Mouse (Mus musculus) right cerebral cortex, adult 2 months (tissue): ENCODE data around the gene Tab1.
A peak's percentile ranks its signal among the peaks of the same experiment; 100 is the strongest.

Experiments
- DNase-seq, 2 experiments: peaks; one replicate each; pipeline ENCODE4 v3.0.0; 2021 to 2022; ENCODE audit warnings: low spot score in 2 of 2

The Tab1 gene

DNA sequence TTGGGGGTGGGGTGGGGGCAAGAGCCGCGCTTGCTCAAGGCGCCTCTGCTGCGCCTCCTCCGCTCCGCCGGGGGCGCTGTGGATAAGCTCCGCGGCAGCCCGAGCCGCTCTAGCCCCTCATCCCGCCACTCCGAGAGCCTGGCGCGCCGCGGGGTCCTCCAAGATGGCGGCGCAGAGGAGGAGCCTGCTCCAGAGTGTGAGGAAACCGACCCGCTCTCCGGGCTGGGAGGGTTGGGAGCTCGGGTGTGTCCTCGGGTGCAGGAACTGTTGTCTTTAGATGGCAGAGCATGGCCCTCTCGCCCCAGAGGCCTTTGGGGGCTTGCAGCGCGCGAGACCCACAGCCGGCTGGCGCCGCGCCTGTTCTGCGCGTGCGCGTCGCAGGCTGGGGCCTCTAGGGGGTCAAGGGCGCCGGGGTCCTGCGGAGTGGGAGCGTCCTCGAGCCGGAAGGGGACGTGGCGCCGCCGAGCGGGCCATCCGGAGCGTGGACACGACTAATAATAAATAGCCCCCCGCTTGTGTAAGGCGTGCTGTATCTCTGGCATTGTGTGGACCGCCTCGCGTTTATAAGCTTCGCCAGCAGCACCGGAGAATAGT is at the start of gene Tab1:
Tab1 (plus strand) TSS at position 135 of the 594 bp plus-strand sequence.
- DNase-seq: peak; percentile 89 to 92

DNA sequence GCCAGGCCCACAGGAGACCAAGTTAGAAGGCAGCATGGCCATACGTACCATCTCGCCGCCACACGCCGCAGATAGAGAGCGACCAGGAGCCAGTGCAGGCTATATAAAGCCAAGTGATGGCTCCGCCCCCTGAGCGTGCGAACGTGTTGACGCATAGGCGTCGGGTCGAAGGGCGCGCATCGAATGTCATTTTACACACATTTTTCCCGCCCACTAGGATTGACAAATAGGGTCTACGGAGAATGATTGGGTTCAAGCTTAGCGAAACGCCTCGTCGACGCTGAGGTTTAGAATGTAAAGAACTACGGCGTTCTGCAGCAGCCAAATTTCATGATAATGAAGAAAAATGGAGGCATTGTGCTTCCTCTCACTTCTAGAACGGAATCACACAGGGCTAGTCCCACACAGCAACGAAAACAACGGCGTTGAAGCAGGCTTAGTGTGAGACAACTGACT is 49.6 kb upstream of the Tab1 start:
- peak; percentile 97 to 99 for DNase-seq

DNA sequence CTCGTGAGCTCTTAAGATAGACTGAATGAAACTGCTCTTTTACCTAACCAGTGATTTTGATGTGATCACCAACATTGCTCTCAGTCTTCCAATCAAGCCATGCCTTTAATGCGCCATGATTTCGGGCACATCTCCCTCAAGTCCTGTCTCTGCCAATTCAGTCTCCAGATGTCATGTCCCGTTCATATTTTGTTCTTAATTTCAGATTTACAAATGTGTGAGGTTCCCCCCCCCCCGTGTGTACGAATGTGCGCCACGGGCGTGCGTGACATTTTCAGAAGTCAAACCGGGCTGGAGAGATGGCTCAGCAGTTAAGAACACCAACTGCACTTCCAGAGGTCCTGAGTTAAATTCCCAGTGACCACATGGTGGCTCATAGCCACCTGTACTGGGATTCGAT is 49.2 kb upstream of the Tab1 start:
- no peak for DNase-seq

DNA sequence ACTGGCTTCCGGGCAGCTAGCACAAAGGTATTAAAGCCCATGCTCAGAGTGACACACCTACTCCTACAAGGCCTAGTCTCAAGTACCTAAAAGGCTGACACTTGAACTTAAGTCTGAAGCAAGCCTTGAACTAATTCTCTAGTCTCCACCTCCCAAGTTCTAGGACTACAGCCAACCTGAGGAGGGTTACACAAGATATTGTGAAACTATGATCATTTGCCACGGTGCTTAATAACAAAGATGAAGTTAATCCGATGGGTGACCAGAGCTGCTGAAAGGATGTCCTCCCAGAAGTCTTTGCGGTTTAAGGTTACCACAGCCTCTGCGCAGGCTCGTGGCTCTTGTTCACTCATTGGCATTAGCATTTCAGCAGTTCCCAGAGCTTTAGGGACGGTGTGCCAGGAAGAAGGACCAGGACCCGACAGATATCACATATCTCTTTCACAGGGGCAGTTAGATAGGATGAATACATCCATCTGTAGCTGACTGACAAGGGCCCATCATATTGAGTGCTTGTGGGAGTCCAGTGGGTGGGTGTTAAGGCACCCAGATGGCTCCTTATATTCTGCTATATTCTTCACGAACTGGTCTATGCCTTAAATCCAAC is 45.4 kb upstream of the Tab1 start:
- DNase-seq: no peak

DNA sequence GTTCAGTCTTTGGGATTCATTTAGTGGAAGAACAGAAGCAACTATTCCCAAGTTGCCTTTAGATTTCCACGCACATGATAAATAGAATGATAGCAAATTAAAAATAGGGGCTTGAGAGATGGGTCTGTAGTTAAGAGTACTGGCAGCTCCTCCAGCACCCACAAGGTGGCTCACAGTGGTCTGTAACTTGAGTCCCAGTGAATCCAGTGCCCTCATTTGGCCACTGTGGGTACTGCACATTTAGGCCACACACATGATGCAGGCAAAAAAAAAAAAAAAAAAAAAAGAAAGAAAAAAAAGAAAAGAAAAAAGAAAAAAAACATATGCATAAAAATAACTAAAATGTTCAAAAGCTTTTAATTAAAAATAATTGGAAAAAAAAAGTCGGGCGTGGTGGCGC is 44.3 kb upstream of the Tab1 start:
- peak; percentile 97 to 98 for DNase-seq

DNA sequence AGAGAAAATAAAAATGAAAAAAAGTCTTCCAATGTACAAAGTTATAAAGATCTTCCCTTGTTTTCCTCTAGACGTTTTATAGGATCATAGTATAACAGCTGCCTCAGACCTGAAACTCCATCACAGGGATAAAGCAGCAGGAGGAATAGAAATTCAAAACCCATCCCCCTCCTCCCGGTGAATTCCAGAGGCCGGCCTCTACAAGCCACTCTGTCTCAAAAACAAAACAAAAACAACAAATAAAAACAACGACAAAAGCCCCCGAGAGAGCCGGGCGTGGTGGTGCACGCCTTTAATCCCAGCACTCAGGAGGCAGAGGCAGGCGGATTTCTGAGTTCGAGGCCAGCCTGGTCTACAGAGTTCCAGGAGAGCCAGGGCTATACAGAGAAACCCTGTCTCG is 42.8 kb upstream of the Tab1 start:
- no peak for DNase-seq

DNA sequence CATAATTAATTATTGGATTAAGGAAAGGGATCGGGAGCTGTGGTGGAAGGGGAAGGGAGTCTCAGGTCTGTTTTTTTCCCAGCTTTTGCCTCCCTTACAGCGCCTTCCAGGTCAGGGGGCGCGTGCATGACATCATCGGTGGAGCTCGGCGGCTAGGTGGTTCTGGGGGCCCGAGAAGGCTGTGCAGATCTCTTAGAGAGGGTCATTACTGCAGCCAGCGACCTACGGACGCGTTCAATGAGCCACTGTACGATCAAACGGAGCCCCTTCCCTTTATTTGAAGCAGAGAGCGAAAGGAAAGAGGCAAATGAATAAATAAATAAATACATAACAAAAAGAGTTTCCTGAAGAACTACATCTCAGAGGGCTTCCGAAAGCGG is 42.2 kb upstream of the Tab1 start:
- peak in 1 of 2 experiments; percentile 38 for DNase-seq

DNA sequence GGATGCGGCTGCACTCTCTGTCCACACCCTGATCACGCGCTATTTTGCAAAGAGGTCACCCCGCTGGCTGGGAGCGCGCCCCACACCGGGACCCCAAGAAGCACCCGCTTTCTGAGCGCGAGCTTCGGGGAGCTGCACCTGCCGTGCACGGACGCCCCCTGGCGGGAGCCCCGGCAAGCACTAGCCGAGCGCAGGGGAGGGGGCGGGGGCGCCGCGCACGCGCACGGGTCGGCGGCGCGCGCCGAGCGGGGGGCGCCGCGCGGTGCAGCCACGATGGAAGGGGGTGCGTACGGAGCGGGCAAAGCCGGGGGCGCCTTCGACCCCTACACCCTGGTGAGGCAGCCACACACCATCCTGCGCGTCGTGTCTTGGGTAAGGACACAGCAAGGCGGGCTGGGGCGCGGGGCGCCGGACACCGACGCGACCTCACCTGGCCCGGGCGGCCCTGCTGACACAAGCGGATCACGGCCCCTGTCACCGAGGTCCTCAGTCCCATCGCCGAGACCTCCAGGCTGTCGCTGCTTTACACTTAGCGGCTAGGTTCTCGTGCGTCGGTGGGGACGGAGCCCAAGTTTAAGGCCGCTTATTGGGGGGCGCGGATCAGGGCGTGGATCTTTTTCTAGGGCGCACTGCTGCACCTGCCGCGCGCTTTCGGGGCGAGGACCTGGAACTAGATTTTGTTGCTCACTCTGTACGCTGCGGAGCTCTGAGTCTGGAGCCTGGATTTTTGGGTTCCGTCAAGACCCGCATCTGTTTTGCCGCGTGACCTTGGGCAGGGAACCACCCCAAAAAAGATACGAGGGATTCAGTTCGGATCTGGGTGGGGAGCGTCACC is 41.6 kb upstream of the Tab1 start, which contains the start of the genes Syngr1 and Rpl3:
Syngr1 (plus strand) TSS at position 214 of the 835 bp plus-strand sequence.
Rpl3 (minus strand) TSS at position 748 of the 835 bp plus-strand sequence.
- DNase-seq: peak; percentile 84 to 86

DNA sequence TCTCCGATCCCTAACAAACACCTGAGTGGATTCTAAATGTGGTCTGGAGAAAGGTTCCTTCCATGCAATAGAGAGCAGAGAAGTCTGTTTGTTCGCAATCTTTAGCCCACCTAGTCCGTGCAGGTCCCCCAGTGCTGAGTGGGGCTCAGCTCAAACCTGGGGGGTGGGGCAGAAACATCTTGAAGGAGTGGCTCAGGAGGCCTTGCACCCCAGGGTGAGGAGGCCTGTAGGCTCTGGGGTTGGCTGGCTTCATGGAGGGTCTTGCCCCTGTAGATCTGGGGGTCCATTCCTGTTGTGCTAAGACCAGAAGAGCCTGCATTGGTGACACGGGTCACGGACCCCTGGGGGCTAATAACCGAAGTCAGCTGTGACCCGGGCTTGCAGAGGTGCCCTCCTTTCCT is 40.9 kb upstream of the Tab1 start:
- no peak for DNase-seq

DNA sequence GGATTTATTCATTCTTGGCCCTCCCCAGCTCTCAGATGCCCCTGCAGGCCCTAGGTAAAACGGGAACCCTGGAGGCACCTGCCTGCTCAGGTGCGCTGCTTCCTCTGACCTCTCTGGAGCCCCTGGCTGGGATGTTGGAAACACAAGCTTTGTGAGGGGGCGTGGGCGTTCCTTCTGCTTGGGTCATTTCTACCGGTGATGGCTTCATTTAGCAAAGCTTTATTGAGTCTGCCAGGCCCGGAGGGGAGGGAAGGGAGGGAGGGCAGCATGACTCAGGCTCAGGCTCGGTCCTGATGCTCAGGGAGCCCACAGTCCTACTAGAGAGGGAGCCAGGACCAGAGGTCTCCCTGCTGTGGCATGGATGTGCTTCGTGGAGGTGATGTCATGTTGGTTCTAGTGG is 40.3 kb upstream of the Tab1 start:
- DNase-seq: peak; percentile 56 to 68

DNA sequence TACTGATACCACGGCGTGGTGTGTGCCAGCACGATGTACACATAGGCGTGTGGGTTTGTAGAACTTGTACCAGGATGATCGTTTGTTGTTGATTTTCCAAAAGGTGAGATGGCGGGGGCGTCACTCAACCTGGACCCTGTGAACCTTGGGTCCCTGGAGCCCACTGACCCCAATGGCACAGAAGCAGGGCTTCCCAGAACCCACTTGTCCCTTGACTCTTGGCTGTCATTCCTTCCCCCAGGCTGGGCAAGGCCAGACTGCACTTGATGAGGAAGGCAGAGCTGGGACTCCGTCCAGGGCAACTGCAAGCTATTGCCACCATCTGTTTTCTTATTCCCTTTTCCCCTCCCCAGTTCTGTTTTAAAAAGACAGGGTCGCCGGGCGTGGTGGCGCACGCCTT is 38.7 kb upstream of the Tab1 start:
- no peak for DNase-seq

DNA sequence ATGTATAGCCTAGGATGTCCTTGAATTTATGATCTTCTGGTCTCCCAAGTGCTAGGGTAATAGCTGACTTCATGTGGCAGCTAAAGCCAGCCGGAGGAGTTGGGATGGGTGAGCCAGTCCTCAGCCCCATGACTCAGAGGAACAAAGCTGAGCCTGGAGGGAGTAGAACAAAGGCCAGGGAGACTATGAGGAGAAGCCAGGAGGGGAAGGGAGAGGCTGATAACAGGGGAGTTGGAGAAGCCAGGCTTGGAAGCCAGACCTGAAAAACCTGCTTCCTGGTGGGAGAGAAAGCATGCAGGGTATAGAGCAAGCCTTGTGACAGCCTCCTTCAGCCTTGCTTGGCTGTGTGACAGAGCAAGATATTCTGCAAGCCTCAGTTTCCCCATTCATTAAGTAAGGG is 37.3 kb upstream of the Tab1 start:
- no peak for DNase-seq

DNA sequence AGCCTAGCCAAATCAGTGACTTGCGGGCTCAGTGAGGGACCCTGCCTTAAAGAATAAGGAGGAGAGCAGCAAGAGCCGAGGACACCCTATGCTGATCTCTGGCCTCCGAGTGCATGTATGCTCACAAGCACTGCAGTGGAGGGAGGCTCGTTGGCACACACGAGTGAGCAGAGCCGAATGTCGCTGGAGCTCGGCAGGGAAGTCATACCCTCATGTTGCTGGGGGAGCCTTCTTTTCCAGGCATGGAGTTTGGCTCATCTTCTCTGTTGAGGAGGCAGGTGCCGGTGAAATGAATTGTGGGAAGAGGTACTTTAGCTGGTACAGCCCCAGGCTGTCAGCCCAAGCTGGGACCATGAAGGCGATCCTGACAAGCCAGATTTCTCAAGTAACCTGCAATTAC is 36.5 kb upstream of the Tab1 start:
- peak in 1 of 2 experiments; percentile 28 for DNase-seq

DNA sequence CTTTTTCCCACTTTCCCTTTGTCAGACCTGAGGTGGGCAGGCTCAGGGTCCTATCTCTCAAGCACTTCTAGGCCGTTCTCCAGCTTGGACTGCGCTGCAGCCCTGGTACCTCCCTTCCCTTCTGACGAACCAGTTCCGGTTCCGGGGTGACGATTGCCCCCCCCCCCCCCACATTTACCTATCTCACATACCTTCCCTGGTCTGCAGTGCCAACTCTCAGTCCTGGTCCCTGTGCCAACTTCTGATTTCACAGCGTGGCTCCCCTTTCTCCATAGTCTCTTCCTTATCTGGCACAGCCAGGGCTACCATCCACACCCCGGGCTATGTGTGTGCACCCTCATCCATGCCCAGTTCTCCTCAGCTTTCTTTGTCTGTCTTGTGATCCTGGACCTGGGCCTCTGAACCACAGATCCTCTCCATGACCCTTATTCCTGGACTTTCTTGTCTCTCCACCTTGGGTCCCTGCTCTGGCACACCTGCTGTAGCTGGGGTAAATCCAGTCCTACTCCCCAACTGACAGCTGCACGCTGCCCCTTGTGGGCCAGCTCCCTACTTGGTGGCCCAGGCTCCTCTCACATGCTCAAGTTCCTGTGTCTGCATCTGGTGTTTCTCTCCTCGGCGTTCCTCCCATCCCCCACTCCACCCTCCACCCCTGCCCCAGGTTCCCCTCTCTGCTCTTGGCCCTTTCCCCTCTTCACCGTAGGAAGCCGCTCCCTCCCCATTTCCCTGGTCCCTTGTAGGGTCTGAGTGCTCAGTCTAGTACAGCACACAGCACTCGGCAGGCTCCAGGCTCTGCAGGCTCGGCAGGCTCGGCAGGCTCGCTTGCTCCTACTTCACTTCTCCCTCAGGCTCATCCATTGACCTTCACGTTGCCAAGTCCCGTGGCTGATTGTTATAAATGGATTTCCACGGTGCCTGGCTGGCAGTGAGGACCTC is 35.7 kb upstream of the Tab1 start:
- no peak for DNase-seq

DNA sequence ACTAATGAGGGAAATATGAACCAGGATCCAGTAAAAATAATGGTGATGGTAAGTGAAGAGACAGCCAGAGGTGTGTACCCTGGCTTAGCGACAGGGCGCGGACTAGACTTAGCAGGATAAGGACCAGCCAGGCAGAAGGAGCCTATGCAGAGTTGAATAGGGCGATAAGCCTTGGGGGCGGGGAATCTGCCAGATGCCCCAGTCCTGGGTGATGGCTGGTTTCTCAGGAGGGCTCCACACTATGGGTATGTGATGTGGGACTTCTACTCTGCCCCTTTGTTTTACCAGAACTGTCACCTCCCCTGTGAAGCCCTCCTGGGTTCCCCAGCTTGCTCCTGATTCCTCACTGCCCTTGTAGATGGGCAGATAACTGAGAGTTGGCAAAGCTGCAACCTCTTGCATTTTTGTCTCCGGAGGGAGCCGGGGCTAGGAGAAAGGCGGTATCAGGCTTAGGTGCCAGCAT is 34.9 kb upstream of the Tab1 start:
- DNase-seq: no peak

DNA sequence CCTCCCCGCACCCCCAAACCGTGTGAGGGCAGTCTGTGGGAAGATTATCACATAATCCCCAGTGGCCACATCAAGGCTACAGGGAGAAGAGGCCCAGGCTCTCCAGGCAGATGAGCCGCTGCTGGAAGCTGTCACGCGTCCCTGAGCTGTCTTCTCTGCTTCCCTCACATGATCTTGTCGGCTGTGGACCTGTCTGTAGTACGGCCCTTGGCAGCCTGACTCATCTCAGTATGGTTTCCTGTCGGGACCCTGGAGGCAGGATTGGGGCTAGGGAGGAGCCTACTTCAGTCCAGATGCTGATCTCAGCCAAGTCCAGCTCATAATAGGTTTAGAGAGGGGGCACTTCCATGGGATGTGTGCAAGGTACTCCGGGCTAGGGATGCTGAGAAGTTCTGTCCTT is 34.1 kb upstream of the Tab1 start:
- DNase-seq: peak in 1 of 2 experiments; percentile 47

DNA sequence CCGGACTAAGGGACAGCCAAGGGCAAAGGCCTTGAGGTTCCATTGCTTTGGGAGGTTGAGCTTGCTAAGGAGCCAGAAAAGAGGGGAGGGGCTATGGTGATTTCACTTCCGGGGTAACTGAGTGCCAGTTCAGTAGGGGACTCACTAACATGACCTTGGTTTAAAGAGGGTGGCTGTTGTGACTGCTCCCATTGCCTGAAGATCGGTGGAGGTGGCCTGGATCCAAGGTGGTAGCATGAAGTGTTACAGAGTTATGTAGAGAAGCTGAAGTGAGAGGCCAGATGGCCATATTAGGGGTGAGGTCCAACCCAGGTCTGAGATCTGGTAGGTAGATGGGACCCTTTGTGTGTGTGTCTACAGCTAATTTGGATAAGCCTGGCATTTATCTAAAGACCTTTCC is 33.5 kb upstream of the Tab1 start:
- DNase-seq: no peak

DNA sequence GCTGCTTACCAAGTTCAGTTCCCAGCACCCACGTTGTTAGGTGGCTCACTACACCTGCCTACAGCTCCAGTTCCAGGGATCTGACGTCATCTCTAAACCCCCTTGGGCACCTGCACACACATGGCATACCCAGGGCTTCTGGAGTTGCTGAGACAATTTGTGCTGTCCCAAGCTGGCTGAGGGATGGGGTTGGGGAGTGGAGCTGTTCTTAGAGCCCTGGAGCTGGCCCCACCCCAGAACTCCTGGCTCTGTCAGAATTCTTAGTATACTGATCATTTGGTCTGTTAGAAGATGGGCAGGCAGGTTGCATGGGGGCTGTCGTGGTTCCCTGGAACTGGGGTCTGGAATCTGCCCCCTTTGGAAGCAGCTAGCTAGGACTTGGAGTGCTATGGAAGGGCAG is 32.7 kb upstream of the Tab1 start:
- no peak for DNase-seq

DNA sequence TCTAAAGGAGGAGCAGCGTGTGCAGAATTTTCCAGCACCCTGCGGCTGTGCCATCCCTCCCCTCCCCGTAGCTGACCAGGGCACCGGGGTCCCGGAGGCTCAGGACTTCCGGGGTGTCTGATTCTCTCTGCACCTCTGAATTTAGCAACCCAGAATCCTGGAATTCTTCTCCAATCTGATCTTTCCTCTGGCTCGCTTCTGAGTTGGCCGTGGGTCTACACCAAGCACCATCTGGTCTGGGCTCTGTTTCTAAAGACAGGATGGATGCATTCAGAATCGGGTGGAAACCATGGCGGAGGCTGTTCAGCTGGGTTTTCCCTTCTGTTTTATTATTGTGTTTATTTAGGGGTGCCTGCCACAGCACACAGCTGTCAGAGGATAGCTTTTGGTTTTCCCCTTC is 32.1 kb upstream of the Tab1 start:
- peak in 1 of 2 experiments; percentile 55 for DNase-seq

DNA sequence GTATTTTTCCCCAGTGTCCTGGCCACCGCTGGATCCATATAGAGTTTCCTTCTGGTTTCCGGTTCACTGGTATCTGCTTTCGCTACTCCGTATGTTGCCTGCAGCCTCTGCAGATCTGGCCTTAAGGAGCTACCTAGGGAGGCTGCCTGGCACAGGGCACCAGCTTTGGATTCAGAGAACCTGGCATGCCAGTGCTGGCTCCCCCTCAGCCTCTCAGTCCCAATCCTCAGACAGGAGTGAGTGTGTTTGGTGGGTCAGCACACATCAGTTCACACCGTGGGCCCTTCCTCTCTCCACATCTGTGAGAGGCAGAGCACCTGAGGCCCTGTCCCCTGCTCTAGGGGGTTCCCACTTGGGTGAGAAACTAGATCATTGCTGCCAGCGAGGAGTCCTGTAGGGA is 31.4 kb upstream of the Tab1 start:
- no peak for DNase-seq

DNA sequence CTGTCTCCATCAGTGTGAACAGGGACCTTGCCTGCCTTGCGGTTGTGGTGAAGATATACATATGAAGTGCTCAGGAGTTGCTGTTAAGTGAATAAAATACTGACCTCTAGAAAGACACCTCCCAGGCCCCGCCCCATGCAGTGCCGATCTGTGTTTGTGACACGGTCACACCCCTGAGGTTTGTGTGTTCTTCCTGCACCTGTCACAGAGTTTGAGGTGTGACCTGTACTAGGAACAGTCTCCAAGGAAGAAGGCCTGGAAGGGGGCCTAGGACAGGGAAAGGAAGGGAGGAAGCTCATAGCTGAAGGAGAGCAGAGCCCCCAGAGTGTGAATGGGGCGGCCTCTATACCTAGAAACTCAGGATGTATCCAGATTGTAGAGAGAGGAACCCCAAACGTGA is 30.4 kb upstream of the Tab1 start:
- DNase-seq: no peak
